Mouse (Mus musculus) granulocyte monocyte progenitor cell, adult 5-6 weeks (primary cell): Measurements from ENCODE around the gene Sp7. TPM values are rescaled to one million over a fixed set of nuclear protein-coding genes. Genes with fewer than 3 reads are reported as not detected.

Experiments used
- total RNA-seq, 2 experiments: library from RNA; stranded (forward) in 1 of 2; stranded (reverse) in 1 of 2; fragments of 200-712, 200-1000 nt in 1 of 2; fragments of >200 nt in 1 of 2; fragmentation: Nextera tagmentation in 1 of 2; gene quantifications; 2 replicates each; pipeline ENCODE4 v1.2.3; 2014 to 2017

Gene Sp7
- total RNA-seq, 2 experiments from 2014 or later: not detected

Other genes starting within 250 kb of the Sp7 start
- gene Spryd3, start 230.9 kb downstream of the Sp7 start, total RNA-seq (2014; fragmentation: Nextera tagmentation): 10.9 and 12.6 TPM in 2 replicates
- gene Spryd3, start 230.9 kb downstream of the Sp7 start, total RNA-seq (2017): 13.2 and 24.2 TPM in 2 replicates
- not detected in 2 replicates for gene Igfbp6, start 222.8 kb downstream of the Sp7 start, total RNA-seq (2014; fragmentation: Nextera tagmentation)
- gene Igfbp6, start 222.8 kb downstream of the Sp7 start, total RNA-seq (2017): not detected in 2 replicates
- gene Soat2, start 216.7 kb downstream of the Sp7 start, total RNA-seq (2014; fragmentation: Nextera tagmentation): 0.85 and 0.97 TPM in 2 replicates
- 0.15 and 0.56 TPM in 2 replicates for gene Soat2, start 216.7 kb downstream of the Sp7 start, total RNA-seq (2017)
- 48.7 and 68.9 TPM in 2 replicates for gene Zfp740, start 163.9 kb downstream of the Sp7 start, total RNA-seq (2014; fragmentation: Nextera tagmentation)
- gene Zfp740, start 163.9 kb downstream of the Sp7 start, total RNA-seq (2017): 23.8 and 27.8 TPM in 2 replicates
- gene Csad, start 162.5 kb downstream of the Sp7 start, total RNA-seq (2014; fragmentation: Nextera tagmentation): 17.0 and 18.1 TPM in 2 replicates
- gene Csad, start 162.5 kb downstream of the Sp7 start, total RNA-seq (2017): 7.5 and 23.4 TPM in 2 replicates
- 7.4 and 42.7 TPM in 2 replicates for gene Itgb7, start 135.2 kb downstream of the Sp7 start, total RNA-seq (2014; fragmentation: Nextera tagmentation)
- 15.2 and 31.6 TPM in 2 replicates for gene Itgb7, start 135.2 kb downstream of the Sp7 start, total RNA-seq (2017)
- 7.5 and 11.5 TPM in 2 replicates for gene Rarg, start 109.7 kb downstream of the Sp7 start, total RNA-seq (2014; fragmentation: Nextera tagmentation)
- gene Rarg, start 109.7 kb downstream of the Sp7 start, total RNA-seq (2017): 2.0 and 3.4 TPM in 2 replicates
- gene Gm9918, start 96.6 kb downstream of the Sp7 start, total RNA-seq (2014; fragmentation: Nextera tagmentation): not detected in 2 replicates
- gene Gm9918, start 96.6 kb downstream of the Sp7 start, total RNA-seq (2017): not detected in 2 replicates
- 20.0 and 39.8 TPM in 2 replicates for gene Mfsd5, start 87.7 kb downstream of the Sp7 start, total RNA-seq (2014; fragmentation: Nextera tagmentation)
- gene Mfsd5, start 87.7 kb downstream of the Sp7 start, total RNA-seq (2017): 16.1 and 29.4 TPM in 2 replicates
- 20.8 and 21.7 TPM in 2 replicates for gene Espl1, start 70.9 kb downstream of the Sp7 start, total RNA-seq (2014; fragmentation: Nextera tagmentation)
- 30.4 and 50.0 TPM in 2 replicates for gene Espl1, start 70.9 kb downstream of the Sp7 start, total RNA-seq (2017)
- gene Pfdn5, start 41.1 kb downstream of the Sp7 start, total RNA-seq (2014; fragmentation: Nextera tagmentation): 299 and 314 TPM in 2 replicates
- gene Pfdn5, start 41.1 kb downstream of the Sp7 start, total RNA-seq (2017): 366 and 404 TPM in 2 replicates
- gene Myg1, start 35.5 kb downstream of the Sp7 start, total RNA-seq (2014; fragmentation: Nextera tagmentation): 63.3 and 88.7 TPM in 2 replicates
- 55.1 and 59.9 TPM in 2 replicates for gene Myg1, start 35.5 kb downstream of the Sp7 start, total RNA-seq (2017)
- gene Aaas, start 16.4 kb downstream of the Sp7 start, total RNA-seq (2014; fragmentation: Nextera tagmentation): 120 and 123 TPM in 2 replicates
- 147 and 153 TPM in 2 replicates for gene Aaas, start 16.4 kb downstream of the Sp7 start, total RNA-seq (2017)
- 59.6 and 71.6 TPM in 2 replicates for gene Sp1, start 39.0 kb upstream of the Sp7 start, total RNA-seq (2014; fragmentation: Nextera tagmentation)
- 52.0 and 56.1 TPM in 2 replicates for gene Sp1, start 39.0 kb upstream of the Sp7 start, total RNA-seq (2017)
- not detected in 2 replicates for gene Amhr2, start 78.2 kb upstream of the Sp7 start, total RNA-seq (2014; fragmentation: Nextera tagmentation)
- not detected in 2 replicates for gene Amhr2, start 78.2 kb upstream of the Sp7 start, total RNA-seq (2017)
- 75.2 and 97.2 TPM in 2 replicates for gene Prr13, start 91.8 kb upstream of the Sp7 start, total RNA-seq (2014; fragmentation: Nextera tagmentation)
- gene Prr13, start 91.8 kb upstream of the Sp7 start, total RNA-seq (2017): 35.4 and 53.4 TPM in 2 replicates
- gene Pcbp2, start 103.4 kb upstream of the Sp7 start, total RNA-seq (2014; fragmentation: Nextera tagmentation): 731 and 799 TPM in 2 replicates
- 213 and 218 TPM in 2 replicates for gene Pcbp2, start 103.4 kb upstream of the Sp7 start, total RNA-seq (2017)
- 7.7 TPM in 1 of 2 replicates, not detected in the other for gene Gm10337, start 136.5 kb upstream of the Sp7 start, total RNA-seq (2014; fragmentation: Nextera tagmentation)
- gene Gm10337, start 136.5 kb upstream of the Sp7 start, total RNA-seq (2017): not detected in 2 replicates
- 0.38 TPM in 1 of 2 replicates, not detected in the other for gene Map3k12, start 149.9 kb upstream of the Sp7 start, total RNA-seq (2014; fragmentation: Nextera tagmentation)
- gene Map3k12, start 149.9 kb upstream of the Sp7 start, total RNA-seq (2017): 0.26 and 0.60 TPM in 2 replicates
- gene Tarbp2, start 151.0 kb upstream of the Sp7 start, total RNA-seq (2014; fragmentation: Nextera tagmentation): 29.4 and 36.3 TPM in 2 replicates
- gene Tarbp2, start 151.0 kb upstream of the Sp7 start, total RNA-seq (2017): 18.7 and 20.0 TPM in 2 replicates
- 12.9 and 19.4 TPM in 2 replicates for gene Npff, start 157.8 kb upstream of the Sp7 start, total RNA-seq (2014; fragmentation: Nextera tagmentation)
- gene Npff, start 157.8 kb upstream of the Sp7 start, total RNA-seq (2017): 2.4 TPM in 1 of 2 replicates, not detected in the other